Mouse (Mus musculus): ENCODE results near the gene Parp3. TPM values are rescaled to one million over a fixed set of nuclear protein-coding genes. Genes with fewer than 3 reads are reported as not detected.

The Parp3 gene
- total and polyA plus RNA-seq, 2 experiments from 2014 or later, result 2.3 to 2.4 TPM

DNA sequence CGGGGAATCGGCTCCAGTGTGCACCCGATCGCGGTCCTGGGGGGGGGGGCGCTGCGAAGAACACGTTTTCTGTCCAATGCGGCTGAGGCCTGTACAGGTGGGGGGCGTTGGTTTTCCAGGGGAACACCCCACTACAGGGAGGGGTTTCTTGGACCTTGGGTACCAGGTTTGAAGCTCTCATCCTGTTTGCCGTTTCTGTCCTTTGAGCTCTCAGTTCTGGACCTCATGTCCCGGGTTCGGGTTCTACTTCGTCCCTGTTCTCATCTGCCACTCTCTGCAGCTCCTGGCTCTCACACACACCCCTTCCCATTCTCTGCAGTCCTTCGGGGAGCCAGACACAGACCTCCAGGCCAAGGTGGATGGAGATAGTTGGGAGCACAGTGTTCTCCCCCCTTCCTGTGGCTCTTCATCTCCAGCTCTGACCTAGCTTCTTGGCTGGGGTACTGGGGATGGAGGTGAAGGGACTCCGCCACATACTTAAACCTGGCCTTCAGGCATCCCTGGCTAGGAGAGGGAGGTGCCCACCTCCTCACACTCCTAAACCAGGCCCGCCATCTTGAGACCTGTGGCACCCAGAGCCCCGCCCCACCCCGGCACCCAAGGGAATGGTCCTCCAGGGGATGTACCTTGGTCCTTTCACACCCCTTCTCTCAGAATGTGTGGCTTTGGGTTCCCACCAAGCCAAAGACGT, 22.5 kb downstream of the Parp3 start:
- H3K4me1 ChIP-seq (ENCODE audit: insufficient read depth, low read length), result peaks cover 37% of the 10 kb centered on the region
- no peaks in the 10 kb centered on the region for H3K27me3 ChIP-seq (ENCODE audit: insufficient read depth, low read length)
- H3K9ac ChIP-seq (replicated peaks; ENCODE audit: low read length, poor library complexity, severe bottlenecking), result peak overlapping the region; percentile 96
- H3K36me3 ChIP-seq (ENCODE audit: insufficient read depth, low read length), result peaks cover 5% of the 10 kb centered on the region; the same call in 1 of the 2 replicates
- no peaks in the 10 kb centered on the region for H3K9me3 ChIP-seq (ENCODE audit: low read length)
- H3K4me3 ChIP-seq (ENCODE audit: low read depth, low read length), result peak overlapping the region; percentile 65
- WGBS, result 0% methylated on average over 15 of the region's 20 CpGs
- DNase-seq (ENCODE audit: low spot score) (peak; percentile 50), ATAC-seq (ENCODE audit: low FRiP score) (peak; percentile 13; the same call in 1 of the 2 replicates)
- H3K4me2 ChIP-seq (ENCODE audit: low read depth, low read length, poor library complexity, severe bottlenecking), result peak overlapping the region; percentile 85
- peak overlapping the region; percentile 89 for H3K27ac ChIP-seq (ENCODE audit: low read depth, low read length)
- TF ChIP-seq CTCF (IDR thresholded peaks at IDR 0.05), result no peak

DNA sequence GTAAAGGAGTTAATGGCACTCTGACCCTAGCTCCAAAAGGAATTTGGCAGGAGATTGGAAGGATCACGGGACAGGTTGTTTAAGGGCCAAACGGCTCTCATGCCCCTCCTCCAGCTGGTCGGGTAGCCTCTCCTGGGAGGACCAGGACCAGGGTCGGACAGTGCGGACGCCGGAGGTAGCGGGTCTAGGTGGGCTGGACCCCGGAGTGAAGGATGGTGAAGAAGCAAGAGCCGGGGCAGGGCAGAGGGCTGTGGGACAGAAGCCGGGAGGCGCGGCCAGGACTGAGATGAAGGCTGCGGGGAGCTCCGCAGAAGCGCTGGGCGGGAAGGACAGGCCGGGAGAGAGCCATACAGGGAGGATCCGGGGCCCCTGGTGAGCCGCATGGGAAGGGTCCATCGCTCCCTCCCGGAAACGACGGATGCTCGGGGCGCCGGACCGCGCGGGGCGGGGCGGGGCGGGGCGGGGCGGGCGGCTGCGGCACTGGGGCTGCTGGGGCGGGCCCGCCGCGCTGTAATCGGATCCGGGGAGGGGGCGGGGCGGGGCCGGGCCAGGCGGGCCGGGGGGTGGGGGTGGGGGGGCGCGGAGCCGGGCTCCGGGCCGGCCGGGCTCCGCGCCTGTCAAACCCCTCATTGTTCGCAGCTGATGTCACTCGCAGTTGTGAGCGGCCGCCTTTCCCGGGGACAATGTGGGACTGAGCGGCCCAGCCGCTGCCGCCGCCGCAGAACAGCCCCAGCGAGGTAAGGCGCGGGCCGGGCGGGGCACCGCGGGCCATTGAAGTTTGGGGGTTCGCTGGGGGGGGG, 23.3 kb downstream of the Parp3 start, which contains the start of gene Pcbp4:
Gene Pcbp4 (plus strand): TSS at position 21 of the 800 bp plus-strand sequence.
- no peak for TF ChIP-seq CTCF (IDR thresholded peaks at IDR 0.05)
- Histone ChIP-seq H3K4me2 (ENCODE audit: low read depth, low read length, poor library complexity, severe bottlenecking) (peak within 1 kb of the TSS; percentile 85), H3K4me3 (ENCODE audit: low read depth, low read length) (peak within 1 kb of the TSS; percentile 65), H3K4me1 (ENCODE audit: insufficient read depth, low read length) (peaks cover 37% of the 10 kb centered on the region), H3K9me3 (ENCODE audit: low read length) (no peaks in the 10 kb centered on the region), H3K27ac (ENCODE audit: low read depth, low read length) (peak within 1 kb of the TSS; percentile 89), H3K36me3 (ENCODE audit: insufficient read depth, low read length) (peaks cover 5% of the 10 kb centered on the region; the same call in 1 of the 2 replicates), H3K9ac (replicated peaks; ENCODE audit: low read length, poor library complexity, severe bottlenecking) (peak within 1 kb of the TSS; percentile 96), H3K27me3 (ENCODE audit: insufficient read depth, low read length) (no peaks in the 10 kb centered on the region)
- WGBS, result 1% methylated on average over 32 of the region's 74 CpGs
- ATAC-seq (ENCODE audit: low FRiP score), result peak; percentile 50
- DNase-seq (ENCODE audit: low spot score), result peak; percentile 67

DNA sequence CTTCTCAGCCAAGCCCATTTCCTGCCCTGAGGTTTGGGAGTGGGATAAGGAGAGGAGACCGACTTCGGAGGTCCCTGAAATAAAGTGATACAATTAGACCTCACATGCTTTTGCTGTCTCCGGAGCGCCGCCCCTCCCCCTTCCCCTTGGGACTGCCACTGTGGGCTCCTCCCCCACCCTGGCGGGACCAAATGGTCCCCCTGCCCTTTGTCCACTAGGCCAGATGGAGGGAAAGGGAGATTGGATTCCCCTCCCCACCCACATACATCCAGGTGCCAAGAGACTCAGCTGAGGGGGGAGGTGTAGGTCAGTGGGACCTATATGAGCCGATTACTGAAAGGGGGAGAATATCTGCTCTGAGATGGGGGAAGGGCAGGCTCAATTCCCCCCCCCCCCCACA, 23.9 kb downstream of the Parp3 start:
- Histone ChIP-seq H3K36me3 (ENCODE audit: insufficient read depth, low read length) (peaks cover 5% of the 10 kb centered on the region; the same call in 1 of the 2 replicates), H3K9ac (replicated peaks; ENCODE audit: low read length, poor library complexity, severe bottlenecking) (peak overlapping the region; percentile 96), H3K9me3 (ENCODE audit: low read length) (no peaks in the 10 kb centered on the region), H3K27me3 (ENCODE audit: insufficient read depth, low read length) (no peaks in the 10 kb centered on the region), H3K4me3 (ENCODE audit: low read depth, low read length) (peak overlapping the region; percentile 65), H3K4me2 (ENCODE audit: low read depth, low read length, poor library complexity, severe bottlenecking) (peak overlapping the region; percentile 85), H3K27ac (ENCODE audit: low read depth, low read length) (peak overlapping the region; percentile 89), H3K4me1 (ENCODE audit: insufficient read depth, low read length) (peaks cover 41% of the 10 kb centered on the region)
- TF ChIP-seq CTCF (IDR thresholded peaks at IDR 0.05), result no peak
- 5% methylated on average over 6 of the region's 7 CpGs for WGBS
- peak; percentile 6 for ATAC-seq (ENCODE audit: low FRiP score)
- DNase-seq (ENCODE audit: low spot score), result peak; percentile 60

DNA sequence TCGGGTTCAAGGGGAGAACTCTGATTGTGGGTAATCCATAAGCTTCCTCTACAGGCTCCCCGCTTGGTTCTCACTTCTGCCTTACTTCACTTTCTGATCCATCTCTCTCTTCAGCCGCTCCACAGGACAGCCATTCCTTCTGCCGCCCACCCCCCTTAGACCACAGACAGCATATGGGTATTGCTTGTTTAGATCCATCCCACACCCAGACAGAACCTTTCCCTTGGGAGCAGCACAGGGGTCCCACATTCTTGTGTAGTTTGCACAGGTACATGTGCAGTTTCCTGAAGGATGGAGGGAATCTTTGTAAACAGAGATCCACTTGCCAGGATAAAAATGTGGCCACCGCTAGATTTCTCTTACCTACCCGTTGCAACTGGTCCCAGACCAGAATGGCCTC, 24.4 kb downstream of the Parp3 start:
- Histone ChIP-seq H3K4me1 (ENCODE audit: insufficient read depth, low read length) (peaks cover 40% of the 10 kb centered on the region), H3K4me2 (ENCODE audit: low read depth, low read length, poor library complexity, severe bottlenecking) (peak overlapping the region; percentile 85), H3K9ac (replicated peaks; ENCODE audit: low read length, poor library complexity, severe bottlenecking) (peak overlapping the region; percentile 96; the same call in 1 of the 2 replicates), H3K27ac (ENCODE audit: low read depth, low read length) (peak overlapping the region; percentile 89), H3K27me3 (ENCODE audit: insufficient read depth, low read length) (no peaks in the 10 kb centered on the region), H3K4me3 (ENCODE audit: low read depth, low read length) (no peak overlapping the region; the same call in 1 of the 2 replicates), H3K36me3 (ENCODE audit: insufficient read depth, low read length) (peaks cover 5% of the 10 kb centered on the region; the same call in 1 of the 2 replicates), H3K9me3 (ENCODE audit: low read length) (no peaks in the 10 kb centered on the region)
- ATAC-seq (ENCODE audit: low FRiP score) (no peak), DNase-seq (ENCODE audit: low spot score) (no peak)
- 29% methylated on average over 6 of the region's 6 CpGs for WGBS
- no peak for TF ChIP-seq CTCF (IDR thresholded peaks at IDR 0.05)

DNA sequence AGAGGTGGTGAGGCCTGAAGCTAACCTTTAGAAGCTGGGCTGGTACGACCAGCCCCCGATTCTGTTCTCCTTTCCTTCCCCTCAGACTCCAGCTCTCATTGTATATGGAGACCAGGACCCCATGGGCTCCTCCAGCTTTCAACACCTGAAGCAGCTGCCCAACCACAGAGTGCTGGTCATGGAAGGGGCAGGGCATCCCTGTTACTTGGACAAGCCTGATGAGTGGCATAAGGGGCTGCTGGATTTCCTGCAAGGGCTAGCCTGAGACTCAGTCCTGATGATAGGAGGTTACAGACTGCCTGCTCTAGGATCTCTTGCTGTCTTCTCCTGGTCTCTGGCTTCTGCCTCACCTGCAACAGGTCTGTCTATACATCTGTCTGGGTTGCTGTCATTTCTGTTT, 24.9 kb downstream of the Parp3 start:
- no peak for DNase-seq (ENCODE audit: low spot score)
- no peak for TF ChIP-seq CTCF (IDR thresholded peaks at IDR 0.05)
- peaks cover 37% of the 10 kb centered on the region for H3K4me1 ChIP-seq (ENCODE audit: insufficient read depth, low read length)

More for the DNA sequence above, 24.9 kb downstream of the Parp3 start:
- 71% methylated on average over 2 of the region's 2 CpGs for WGBS
- Histone ChIP-seq H3K4me3 (ENCODE audit: low read depth, low read length) (no peak overlapping the region), H3K36me3 (ENCODE audit: insufficient read depth, low read length) (peaks cover 2% of the 10 kb centered on the region; the same call in 1 of the 2 replicates), H3K27me3 (ENCODE audit: insufficient read depth, low read length) (no peaks in the 10 kb centered on the region), H3K9ac (replicated peaks; ENCODE audit: low read length, poor library complexity, severe bottlenecking) (no peak overlapping the region; the same call in 1 of the 2 replicates), H3K9me3 (ENCODE audit: low read length) (no peaks in the 10 kb centered on the region), H3K27ac (ENCODE audit: low read depth, low read length) (peak overlapping the region; percentile 89; the same call in 1 of the 2 replicates), H3K4me2 (ENCODE audit: low read depth, low read length, poor library complexity, severe bottlenecking) (no peak overlapping the region)
- no peak for ATAC-seq (ENCODE audit: low FRiP score)

All from midbrain, postnatal 0 days (tissue).